Mouse (Mus musculus) skeletal muscle tissue, adult 2 months (tissue): Measurements from ENCODE around the gene Mthfd1.

Experiments used
- DNase-seq: peaks from one replicate; pipeline ENCODE4 v3.0.0-alpha.2; 2012; ENCODE audit warnings: low read depth, low spot score

Gene Mthfd1

DNA sequence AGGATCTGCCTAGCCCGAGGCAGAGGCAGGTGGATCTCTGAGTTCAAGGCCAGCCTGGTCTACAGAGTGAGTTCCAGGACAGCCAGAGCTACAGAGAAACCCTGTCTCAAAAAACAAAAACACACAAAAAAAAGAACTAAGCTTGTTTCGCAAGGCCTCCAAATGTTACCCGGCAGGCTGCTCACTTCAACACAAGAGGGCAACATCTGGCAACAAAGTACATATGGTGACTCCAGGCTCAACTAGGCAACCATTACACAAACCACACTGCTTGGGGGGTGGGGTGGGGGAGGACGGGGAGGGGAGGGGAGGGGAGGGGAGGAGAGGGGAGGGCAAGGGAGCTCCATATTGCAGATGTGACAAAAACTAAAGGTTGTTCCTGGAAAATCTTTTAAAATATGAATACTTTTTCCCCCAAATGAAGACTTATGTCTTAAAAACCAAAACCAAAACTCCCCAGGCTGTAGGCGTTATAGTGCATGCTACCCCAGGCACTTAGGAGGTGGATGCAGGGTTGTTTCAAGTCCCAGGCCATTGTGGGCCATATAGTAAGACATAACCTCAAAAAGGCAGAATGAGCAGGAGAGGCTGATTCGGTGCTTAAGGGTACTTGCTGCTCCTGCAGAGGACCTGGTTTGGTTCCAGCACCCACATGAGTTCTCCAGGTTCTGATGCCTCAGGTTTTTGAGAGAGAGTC lies 90.8 kb downstream of the Mthfd1 start:
- DNase-seq = no peak

DNA sequence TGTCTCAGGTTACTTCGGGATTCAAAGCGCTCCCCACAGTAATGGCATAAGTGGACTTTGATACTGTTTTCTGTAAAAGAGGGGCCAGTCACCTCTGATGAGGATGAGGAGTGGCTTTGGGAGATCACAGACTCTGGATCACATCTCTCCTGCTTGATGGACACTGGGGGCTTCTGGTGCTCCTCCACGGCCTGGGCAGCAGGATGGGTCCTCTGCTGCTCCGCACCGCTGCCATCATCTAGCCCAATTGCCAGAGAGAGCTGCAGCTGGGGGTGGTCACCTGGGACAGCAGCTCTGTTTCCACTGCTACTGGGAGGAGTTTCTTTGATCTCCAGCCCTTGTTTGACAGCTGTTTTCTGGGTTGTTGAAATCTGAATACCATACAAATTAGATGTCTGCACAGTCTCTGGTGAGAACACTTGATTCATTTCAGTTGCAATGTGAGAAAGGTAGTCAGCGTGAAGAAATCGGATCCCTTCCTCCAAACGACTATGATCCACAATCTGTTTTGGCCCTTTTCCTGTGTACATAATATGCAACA lies 94.7 kb downstream of the Mthfd1 start:
- DNase-seq = no peak

- no peak for DNase-seq
Measured at GRCm38 (mm10) chr12:76360868-76361267, 105.8 kb downstream of the Mthfd1 start.

DNA sequence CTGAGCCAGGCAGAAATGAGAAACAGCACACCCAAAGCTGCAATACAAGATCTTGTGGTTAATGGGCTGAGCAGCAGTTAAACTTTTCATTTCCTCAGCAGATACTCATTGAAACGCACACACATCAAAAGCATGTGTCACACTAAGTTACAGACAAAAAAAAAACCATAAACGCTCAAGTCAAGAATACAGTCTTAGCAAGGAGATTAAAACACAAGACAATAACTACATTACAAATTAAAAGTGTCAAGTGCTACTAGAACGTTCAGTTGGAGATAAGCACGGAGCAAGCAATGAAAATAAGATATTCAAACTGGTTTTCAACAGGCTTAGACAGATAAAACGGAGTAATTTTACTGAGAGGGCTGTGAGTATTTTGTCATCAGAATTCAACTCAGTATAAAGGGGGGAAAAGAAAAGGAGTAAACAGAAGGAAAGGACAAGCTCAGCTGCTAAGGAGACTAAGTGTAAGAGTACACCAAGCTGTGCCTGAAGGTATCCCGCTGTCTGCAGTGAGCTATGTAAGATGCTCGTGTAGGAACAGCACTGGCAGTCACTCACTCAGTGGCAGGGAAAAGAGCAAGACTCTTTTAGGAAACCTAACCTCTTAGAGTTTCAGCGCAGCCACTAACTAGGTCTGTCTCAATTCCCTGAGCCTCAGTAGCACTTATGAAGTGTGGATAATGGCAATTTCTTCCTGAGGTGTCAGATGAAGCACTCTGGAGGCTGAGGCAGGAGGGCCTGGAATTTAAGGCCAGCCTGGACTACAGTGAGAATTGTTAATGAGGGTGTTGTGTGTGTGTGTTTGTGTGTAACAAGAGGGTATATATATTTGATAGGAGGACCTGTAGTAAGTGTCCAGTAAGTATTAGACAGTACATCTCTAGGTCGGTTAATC lies 106.6 kb downstream of the Mthfd1 start:
- DNase-seq = no peak

- DNase-seq = no peak
Measured at GRCm38 (mm10) chr12:76362303-76362676, 107.2 kb downstream of the Mthfd1 start.

DNA sequence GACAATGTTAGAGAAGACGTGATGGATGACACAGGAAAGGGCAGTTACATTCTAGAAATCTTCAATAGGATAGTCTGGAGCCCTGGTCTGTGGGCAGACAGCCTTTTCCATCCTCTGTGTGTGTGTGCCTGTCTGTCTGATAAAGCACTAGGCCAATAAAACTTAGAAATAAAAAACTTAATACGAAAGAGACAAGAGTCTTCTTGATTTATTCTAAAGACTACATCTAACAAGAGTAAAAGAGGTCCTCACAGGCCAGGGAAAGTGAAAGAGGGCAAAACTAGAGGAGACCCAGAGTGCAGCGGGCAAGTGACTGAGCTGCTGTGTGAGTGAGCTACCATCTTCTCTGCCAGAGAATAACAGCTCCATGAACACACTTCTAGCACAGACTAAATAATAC lies 111.2 kb downstream of the Mthfd1 start:
- no peak for DNase-seq

- DNase-seq = no peak
Measured at GRCm38 (mm10) chr12:76367096-76367995, 112.2 kb downstream of the Mthfd1 start.

DNA sequence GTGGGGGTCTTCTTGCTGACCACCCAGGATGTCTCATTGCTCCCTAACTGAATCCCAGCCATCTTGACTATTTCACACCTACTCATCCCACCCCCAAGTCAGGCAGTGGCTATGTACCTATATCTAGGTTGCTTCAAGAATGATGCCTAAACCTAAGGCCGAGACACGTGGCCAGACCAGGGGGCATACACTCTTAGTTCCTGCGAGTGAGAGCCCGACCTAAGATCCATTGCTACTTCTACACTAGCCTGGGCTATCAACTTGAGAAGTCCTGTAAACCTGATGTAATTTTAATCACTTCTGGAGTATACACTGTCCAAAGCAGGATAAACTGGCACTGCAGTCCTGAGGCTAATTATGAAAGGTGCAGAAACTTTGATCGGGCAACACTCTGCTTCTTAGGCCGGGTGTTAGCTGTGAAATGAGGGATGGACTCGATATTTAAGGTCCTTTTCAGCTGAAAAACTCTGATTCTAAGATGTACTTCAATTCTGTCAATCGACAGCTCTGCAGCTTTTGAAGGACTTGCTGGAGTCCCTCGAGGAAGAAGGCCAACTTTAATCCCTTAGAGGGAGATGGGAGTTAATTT lies 113.2 kb downstream of the Mthfd1 start:
- no peak for DNase-seq

DNA sequence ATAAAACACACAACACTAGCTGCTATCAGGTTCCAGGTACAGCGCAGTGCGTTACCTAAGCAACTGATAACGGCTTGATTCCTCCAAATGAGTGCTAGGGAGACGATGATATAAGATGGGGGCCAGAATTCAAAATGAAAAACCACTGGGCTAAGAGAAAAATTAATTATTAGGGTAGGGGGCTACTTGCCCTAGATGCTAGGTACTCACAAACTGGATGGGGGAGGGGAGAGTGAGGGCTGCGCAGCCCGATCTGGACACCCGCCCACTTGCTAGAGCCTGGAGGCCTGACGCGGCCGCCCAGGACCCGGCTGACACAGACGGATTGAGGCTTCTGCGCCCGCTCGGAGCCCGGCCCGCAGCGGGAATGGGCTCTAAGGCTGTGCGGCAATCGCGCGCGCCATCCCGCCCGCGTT lies 113.7 kb downstream of the Mthfd1 start:
- peak; percentile 38 for DNase-seq
